Comparison of ENCODE assay signal across 10 mouse cellular contexts in the genomic region with DNA sequence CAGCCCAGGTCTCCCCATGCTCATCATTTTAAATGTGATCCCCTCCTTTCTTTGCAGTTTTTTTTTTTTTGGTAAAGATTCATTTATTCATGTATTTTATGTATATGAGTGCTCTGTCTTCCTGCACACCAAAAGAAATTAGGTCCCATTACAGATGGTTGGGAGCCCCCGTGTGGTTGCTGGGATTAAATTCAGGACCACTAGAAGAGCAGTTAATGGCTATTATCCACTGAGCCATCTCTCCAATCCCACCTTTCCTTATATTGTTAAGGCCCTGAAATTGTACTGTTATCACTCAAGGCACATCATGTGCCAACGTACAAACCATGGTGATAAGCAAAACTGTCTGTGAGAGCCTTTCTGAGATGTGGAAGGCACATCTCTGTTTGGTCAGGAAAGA. TPM values are rescaled to one million over a fixed set of nuclear protein-coding genes. Genes with fewer than 3 reads are reported as not detected.
DNase-seq lines count a peak whose midpoint lies in the region; ATAC-seq lines count a peak whose summit lies in the region.
"Had no signal": no experiment of that assay in that cellular context is flagged by ENCODE, and none has a peak within 500 bp of the region (broad histone marks: within the 10 kb centered on the region; RNA-seq: fewer than 3 reads in every experiment).

No protein-coding gene starts in this region.

- WGBS in forebrain, embryonic 16.5 days: 42% methylated on average over 2 of the region's 2 CpGs
- 43% methylated on average over 2 of the region's 2 CpGs for WGBS in neural tube, embryonic 11.5 days

- no peaks in the 10 kb centered on the region for H3K9me3 ChIP-seq in forebrain, embryonic 16.5 days (ENCODE audit: control insufficient read depth, low read length)
- H3K9me3 ChIP-seq in neural tube, embryonic 11.5 days (ENCODE audit: control insufficient read depth, low read length): no peaks in the 10 kb centered on the region
- H3K9me3 ChIP-seq: heart, embryonic 15.5 days had no signal

- no peak overlapping the region for H3K4me2 ChIP-seq in forebrain, embryonic 16.5 days (ENCODE audit: low read length)
- H3K4me2 ChIP-seq in neural tube, embryonic 11.5 days (ENCODE audit: low read depth): no peak overlapping the region
- H3K4me2 ChIP-seq: heart, embryonic 15.5 days had no signal

- DNase-seq in CD4-positive, CD25-positive, alpha-beta regulatory T cell, adult 2 months (ENCODE audit: low read depth, low spot score): peak; percentile 44
- peak; percentile 45 for DNase-seq in layer of hippocampus, adult 11-12 months (ENCODE audit: low spot score)
- DNase-seq in layer of hippocampus, adult 9-10 months (ENCODE audit: low spot score): no peak
- peak; percentile 40 for DNase-seq in neural tube, embryonic 11.5 days (ENCODE audit: low spot score)
- DNase-seq in heart, postnatal 36 days: no peak

- H3K9ac ChIP-seq in forebrain, embryonic 16.5 days (replicated peaks; ENCODE audit: low read depth, low read length): no peak overlapping the region
- H3K9ac ChIP-seq in neural tube, embryonic 11.5 days (ENCODE audit: low read length): no peak overlapping the region
- H3K9ac ChIP-seq: heart, embryonic 15.5 days had no signal

- no peak overlapping the region for H3K4me3 ChIP-seq in forebrain, embryonic 16.5 days (replicated peaks; ENCODE audit: low read length)
- no peak overlapping the region for H3K4me3 ChIP-seq in neural tube, embryonic 11.5 days (ENCODE audit: low read depth, low read length)
- H3K4me3 ChIP-seq: heart, embryonic 15.5 days had no signal

- no peaks in the 10 kb centered on the region for H3K27me3 ChIP-seq in forebrain, embryonic 16.5 days (replicated peaks; ENCODE audit: control insufficient read depth, insufficient read depth, low read length)
- no peaks in the 10 kb centered on the region for H3K27me3 ChIP-seq in neural tube, embryonic 11.5 days (ENCODE audit: control insufficient read depth, insufficient read depth, low read length)
- H3K27me3 ChIP-seq: heart, embryonic 15.5 days had no signal

- intact Hi-C loops in heart, postnatal 36 days (cut with DNase I): no loop called here

- no peak overlapping the region for H3K27ac ChIP-seq in forebrain, embryonic 16.5 days (ENCODE audit: low read length)
- no peak overlapping the region for H3K27ac ChIP-seq in neural tube, embryonic 11.5 days (ENCODE audit: low read depth, low read length)
- H3K27ac ChIP-seq: heart, embryonic 15.5 days; macrophage had no signal

- ATAC-seq in CD4-positive, CD25-positive, alpha-beta regulatory T cell, adult 4 months: no peak
- ATAC-seq in forebrain, embryonic 16.5 days: peak; percentile 74; the same call in 1 of the 2 replicates
- ATAC-seq in neural tube, embryonic 11.5 days (ENCODE audit: insufficient read depth, low FRiP score, low TSS enrichment): no peak
- ATAC-seq in cerebellum, adult (ENCODE audit: insufficient number of reproducible peaks, low FRiP score, low TSS enrichment): no peak

- H3K4me1 ChIP-seq in forebrain, embryonic 16.5 days (replicated peaks; ENCODE audit: control insufficient read depth, insufficient read depth, low read length): no peaks in the 10 kb centered on the region
- H3K4me1 ChIP-seq in neural tube, embryonic 11.5 days (ENCODE audit: control insufficient read depth, insufficient read depth, low read length): no peaks in the 10 kb centered on the region
- H3K4me1 ChIP-seq: heart, embryonic 15.5 days had no signal

- H3K36me3 ChIP-seq in forebrain, embryonic 16.5 days (ENCODE audit: control insufficient read depth, insufficient read depth): no peaks in the 10 kb centered on the region
- H3K36me3 ChIP-seq in neural tube, embryonic 11.5 days (ENCODE audit: control insufficient read depth, insufficient read depth, low read length): no peaks in the 10 kb centered on the region

RNA-seq across cellular contexts. Expression of a gene that starts 19.1 kb away (rescaled TPM):
- not detected for polyA plus RNA-seq in CD4-positive, CD25-positive, alpha-beta regulatory T cell, adult 4 months (2017; shearing (Covaris generic))
- polyA plus RNA-seq in forebrain, embryonic 16.5 days (2015; fragmentation: Nextera tagmentation; extraction: Ambion mirVana): 0.18 TPM in 1 of 2 replicates, not detected in the other
- polyA plus RNA-seq in neural tube, embryonic 11.5 days (2014; fragmentation: Nextera tagmentation; extraction: Ambion mirVana): 0.28 TPM in 1 of 2 replicates, not detected in the other
- total RNA-seq in heart, postnatal 36 days (2021): not detected
- polyA plus RNA-seq: macrophage had no signal

Comparison
In these comparisons a context has a peak if more than half of its experiments do, and no peak if none do; other contexts are left out.
1. DNase-seq: peak in CD4-positive, CD25-positive, alpha-beta regulatory T cell, adult 2 months (single experiment), layer of hippocampus, adult 11-12 months (single experiment) and neural tube, embryonic 11.5 days (single experiment); none in layer of hippocampus, adult 9-10 months (single experiment) and heart, postnatal 36 days (0 of 2).